Mouse (Mus musculus) MEL (cell line): Measurements from ENCODE around the gene Vps33a.

Experiments
- CTCF ChIP-seq, 3 experiments: IDR thresholded peaks in 2 of 3; conservative IDR thresholded peaks in 1 of 3; 2 replicates each; pipeline ENCODE4 v1.5.1; 2011 to 2012; ENCODE audit warnings: low read length in 3 of 3, low read depth in 2 of 3, mild to moderate bottlenecking in 2 of 3, improper control_type of control experiment in 1 of 3, inconsistent platforms in 1 of 3, mixed read lengths in 1 of 3, moderate library complexity in 1 of 3; ENCODE audit not compliant: control insufficient read depth in 1 of 3, insufficient read depth in 1 of 3, poor library complexity in 1 of 3, severe bottlenecking in 1 of 3
- EP300 ChIP-seq, 2 experiments: IDR thresholded peaks; 2 replicates each; pipeline ENCODE4 v1.6.1; 2011; ENCODE audit warnings: improper control_type of control experiment in 2 of 2, low read length in 2 of 2, low read depth in 1 of 2, mild to moderate bottlenecking in 1 of 2
- GATA1 ChIP-seq: IDR thresholded peaks from 2 replicates; pipeline ENCODE4 v1.6.1; 2011; ENCODE audit warnings: low read depth, low read length, improper control_type of control experiment
- MAZ ChIP-seq: IDR thresholded peaks from 2 replicates; pipeline ENCODE4 v1.6.1; 2012; ENCODE audit warnings: low read depth, mild to moderate bottlenecking, inconsistent platforms, low read length, improper control_type of control experiment
- POLR2A ChIP-seq, 2 experiments: IDR thresholded peaks; 2 replicates each; pipeline ENCODE4 v1.6.1; 2011 to 2012; ENCODE audit warnings: low read length in 2 of 2, mild to moderate bottlenecking in 2 of 2, control low read depth in 1 of 2, improper control_type of control experiment in 1 of 2, low read depth in 1 of 2, moderate library complexity in 1 of 2; ENCODE audit not compliant: control insufficient read depth in 1 of 2, insufficient read depth in 1 of 2, poor library complexity in 1 of 2
- RCOR1 ChIP-seq: IDR thresholded peaks from 2 replicates; pipeline ENCODE4 v1.6.1; 2012; ENCODE audit warnings: low read depth, mild to moderate bottlenecking, inconsistent platforms, low read length, improper control_type of control experiment
- TAL1 ChIP-seq: IDR thresholded peaks from 2 replicates; pipeline ENCODE4 v1.6.1; 2012; ENCODE audit warnings: mild to moderate bottlenecking, inconsistent platforms, low read length, moderate library complexity, mixed read lengths
- UBTF ChIP-seq: IDR thresholded peaks from 2 replicates; pipeline ENCODE4 v1.6.1; 2012; ENCODE audit warnings: low read depth, mild to moderate bottlenecking, inconsistent platforms, low read length, improper control_type of control experiment, moderate library complexity, borderline replicate concordance; ENCODE audit not compliant: insufficient read depth
- USF1 ChIP-seq: IDR thresholded peaks from 2 replicates; pipeline ENCODE4 v1.6.1; 2014; ENCODE audit warnings: low read depth, mild to moderate bottlenecking, inconsistent platforms, low read length, improper control_type of control experiment, moderate library complexity

DNA sequence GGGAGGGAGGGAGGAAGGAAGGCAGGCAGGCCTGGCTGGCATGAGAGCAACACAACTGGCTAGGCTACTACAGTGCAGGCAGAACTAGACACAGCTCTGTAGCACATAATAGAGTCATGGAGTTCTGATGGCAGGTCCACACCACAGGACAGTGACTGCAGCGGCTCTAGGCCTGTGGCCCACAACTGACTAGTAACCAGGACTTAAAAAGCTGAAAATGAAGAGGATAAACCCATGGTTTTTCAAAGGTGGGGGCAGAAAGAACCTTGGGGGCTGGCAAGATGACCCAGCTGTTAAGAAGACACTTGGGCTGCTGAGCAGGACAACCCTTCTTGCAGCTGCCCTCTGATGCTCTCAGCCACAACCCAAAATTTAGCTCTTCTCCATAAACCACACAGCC is 51.2 kb downstream of the Vps33a start:
- TF ChIP-seq CTCF (IDR thresholded peaks at IDR 0.05 in 2 of 3, conservative IDR thresholded peaks at IDR 0.05 in 1 of 3; ENCODE audit: control insufficient read depth in 1 of 3, insufficient read depth in 1 of 3, low read depth in 2 of 3, low read length in 3 of 3, poor library complexity in 1 of 3, severe bottlenecking in 1 of 3): no peak
- no peak for TF ChIP-seq TAL1
- TF ChIP-seq UBTF: no peak
- TF ChIP-seq RCOR1: no peak
- no peak; a peak in 1 of 4 replicates for TF ChIP-seq POLR2A (IDR thresholded peaks at IDR 0.05; ENCODE audit: control insufficient read depth in 1 of 2, insufficient read depth in 1 of 2, low read depth in 1 of 2, low read length in 2 of 2, poor library complexity in 1 of 2)
- no peak for TF ChIP-seq GATA1
- TF ChIP-seq USF1: no peak
- no peak for TF ChIP-seq MAZ
- TF ChIP-seq EP300 (IDR thresholded peaks at IDR 0.05; ENCODE audit: low read depth in 1 of 2, low read length in 2 of 2): no peak
